Mouse (Mus musculus) CH12F3 (cell line): ENCODE results near the gene Thada.

ENCODE experiments used
- in situ Hi-C: fragments of 300-500 bp; cut with MboI; formaldehyde crosslinking; loops from 2 replicates; pipeline ENCODE4 v1.14.3; 2020; ENCODE audit warnings: low sequenced_read_pairs

The Thada gene

DNA sequence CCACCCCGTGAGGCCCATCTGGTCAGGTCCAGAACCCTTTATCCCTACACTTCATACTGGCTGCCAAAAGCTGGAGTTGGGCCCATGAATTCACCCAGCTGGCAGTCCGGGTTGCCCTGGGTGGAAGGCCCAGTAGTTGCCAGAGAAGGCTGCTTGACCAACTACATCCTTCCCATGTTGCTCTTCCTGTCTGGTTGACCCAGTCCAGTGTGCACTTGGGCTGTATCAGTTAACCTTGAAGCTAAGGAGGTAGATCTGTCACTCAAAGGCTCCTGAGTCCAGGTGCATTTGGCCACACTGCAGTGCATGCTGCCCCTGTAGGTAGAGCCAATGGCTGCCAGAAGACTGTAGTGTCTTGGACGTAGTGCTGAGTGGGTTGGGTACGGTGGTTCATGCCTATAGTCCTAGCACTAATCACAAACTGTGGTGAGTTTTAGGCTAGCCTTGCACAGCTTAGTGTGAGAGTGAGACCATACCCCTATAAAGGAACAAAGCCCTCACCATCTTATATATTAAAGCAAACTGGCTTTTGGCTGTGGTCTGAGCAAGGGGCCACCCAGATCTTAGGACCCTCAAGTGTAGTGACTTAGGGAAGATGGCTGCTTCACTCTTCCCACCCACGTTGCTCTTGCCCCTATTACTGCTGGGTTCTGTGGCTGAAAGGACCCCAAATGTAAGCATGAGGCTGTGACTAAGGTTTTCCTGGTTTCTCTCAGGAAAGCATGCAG lies 276.7 kb downstream of the Thada start:
- in situ Hi-C loops = loop anchor here (10.0 kb wide), 1 partner anchor 64 kb away; no protein-coding TSS in a partner anchor

DNA sequence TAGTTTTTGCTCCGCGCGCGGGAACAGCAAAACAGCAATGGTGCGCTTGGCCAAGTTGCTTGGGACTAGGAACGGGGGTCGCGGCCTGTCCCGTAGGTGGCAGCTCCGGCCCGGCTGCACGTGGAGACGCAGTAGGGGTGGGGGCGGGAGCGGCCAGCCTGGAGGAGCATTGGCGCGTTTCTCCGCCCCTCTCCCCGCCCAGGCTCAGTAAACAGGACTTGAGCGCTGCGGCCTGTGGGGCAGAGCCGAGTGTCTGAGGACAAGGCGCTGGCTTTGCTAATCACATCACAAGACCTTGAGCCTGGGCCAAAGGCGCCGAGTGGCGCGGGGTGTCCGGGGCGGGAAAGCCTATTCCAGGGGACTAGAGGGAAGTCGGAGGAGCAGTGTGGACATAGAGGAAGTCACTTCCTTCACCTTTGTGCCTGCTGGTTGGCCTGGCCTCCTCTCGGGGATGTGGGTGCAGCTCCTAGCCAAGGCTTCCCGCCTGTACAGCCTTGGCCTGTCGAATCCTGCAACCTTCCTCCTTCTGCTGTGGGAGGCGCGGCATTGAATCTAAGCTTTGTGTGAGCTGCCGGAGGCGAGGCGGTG lies 277.5 kb downstream of the Thada start:
- in situ Hi-C loops = loop anchor here (10.0 kb wide), 1 partner anchor 64 kb away; no protein-coding TSS in a partner anchor

- in situ Hi-C loops = loop anchor here (10.0 kb wide), 1 partner anchor 63 kb away; no protein-coding TSS in a partner anchor
These were observed 278.2 kb downstream of the Thada start, which contains the start of gene Zfp36l2 for GRCm38 (mm10) chr17:84187727-84188373. Gene Zfp36l2, minus strand, starts transcription at chr17:84187947.

DNA sequence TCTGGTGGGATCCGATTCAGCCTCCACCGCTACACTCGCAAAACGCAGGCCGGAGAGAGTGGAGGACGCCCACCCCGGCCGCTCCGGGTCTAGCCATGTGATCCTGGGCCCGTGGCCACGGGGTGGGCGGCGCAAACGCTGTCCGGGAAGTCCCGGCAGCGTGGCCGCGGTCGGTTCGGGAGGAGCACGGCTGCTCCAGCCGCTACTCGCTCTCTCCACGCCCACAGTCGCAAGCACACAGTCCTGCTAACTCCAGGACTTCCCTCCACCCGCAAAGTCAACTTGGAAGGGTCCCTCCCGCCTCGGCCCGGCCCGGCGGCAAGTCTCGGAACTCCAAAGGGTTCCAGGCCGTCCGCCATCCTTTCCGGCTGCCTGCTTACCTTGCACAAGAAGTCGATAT lies 278.7 kb downstream of the Thada start:
- in situ Hi-C loops = loop anchor here (10.0 kb wide), 1 partner anchor 62 kb away; no protein-coding TSS in a partner anchor

- in situ Hi-C loops = loop anchor here (10.0 kb wide), 1 partner anchor 62 kb away; no protein-coding TSS in a partner anchor
These were observed 279.4 kb downstream of the Thada start for GRCm38 (mm10) chr17:84186451-84187202.

DNA sequence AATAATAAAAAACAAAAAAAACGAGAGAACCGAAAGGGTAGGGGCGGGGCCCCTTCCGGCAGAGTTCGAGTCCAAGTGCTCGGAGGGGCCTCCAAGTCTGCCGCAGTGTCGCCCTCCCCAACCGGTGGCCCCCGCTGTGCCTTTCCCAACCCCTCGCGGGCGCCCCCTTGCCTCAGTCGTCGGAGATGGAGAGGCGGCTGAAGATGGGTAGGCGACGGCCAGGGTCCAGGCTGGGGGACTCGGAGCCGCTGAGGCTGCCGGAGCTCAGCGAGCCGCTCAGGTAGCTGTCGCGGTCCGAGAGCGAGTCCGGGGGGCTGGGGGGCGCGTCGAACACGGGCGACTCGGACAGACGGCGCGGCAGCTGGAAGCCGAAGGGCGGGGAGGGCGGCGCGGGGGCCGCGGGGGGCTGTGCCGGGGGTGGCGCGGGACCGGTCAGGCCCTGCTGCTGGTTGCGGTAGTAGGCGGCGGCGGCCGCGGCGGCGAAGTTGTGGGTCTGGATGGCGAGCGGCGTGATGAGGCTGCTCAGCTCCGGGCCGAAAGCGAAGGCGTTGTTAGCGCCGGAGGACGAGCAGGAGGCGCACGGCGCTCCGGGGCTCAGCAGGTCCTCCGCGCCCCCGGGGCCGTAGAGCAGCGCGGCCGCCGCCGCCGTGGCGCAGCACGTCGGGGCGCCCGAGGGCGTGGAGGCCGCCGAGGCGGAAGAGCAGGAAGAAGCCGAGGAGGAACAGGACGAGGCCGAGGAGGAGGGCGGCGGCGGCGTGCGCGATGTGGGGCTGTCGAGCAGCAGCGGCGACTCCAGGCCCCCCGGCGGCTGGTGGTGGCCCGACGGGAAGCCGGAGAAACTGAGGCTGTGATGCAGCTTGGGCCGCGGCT lies 280.2 kb downstream of the Thada start:
- in situ Hi-C loops = loop anchor here (10.0 kb wide), 1 partner anchor 61 kb away; no protein-coding TSS in a partner anchor

GRCm38 (mm10) chr17:84185011-84185411 lies 281.0 kb downstream of the Thada start:
- in situ Hi-C loops = loop anchor here (10.0 kb wide), 1 partner anchor 60 kb away; no protein-coding TSS in a partner anchor

DNA sequence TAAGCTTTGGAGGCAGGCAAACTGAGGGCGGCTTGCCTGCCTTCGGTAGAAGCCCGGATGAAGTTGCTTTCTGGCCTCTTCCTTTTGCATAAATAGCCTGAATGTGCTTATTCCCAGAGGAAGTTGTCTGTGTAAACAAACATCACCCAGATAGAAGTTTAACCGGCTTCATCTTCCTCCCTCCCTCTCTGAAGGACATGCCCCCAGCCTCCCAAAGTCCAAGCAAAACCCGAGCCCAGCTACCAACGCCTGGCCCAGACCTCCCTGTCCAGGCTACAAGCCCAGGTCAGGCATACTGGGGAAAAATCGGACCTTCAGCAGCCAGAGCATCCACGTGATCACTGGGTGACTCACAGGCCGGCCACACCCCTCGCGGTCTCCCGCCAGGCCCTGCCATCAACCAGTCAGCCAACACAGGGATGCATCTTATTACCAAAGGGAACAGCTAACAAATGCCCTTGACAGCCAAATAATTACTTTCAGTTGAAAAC lies 282.7 kb downstream of the Thada start:
- in situ Hi-C loops = loop anchor here (10.0 kb wide), 1 partner anchor 59 kb away; no protein-coding TSS in a partner anchor

GRCm38 (mm10) chr17:84182311-84183271 lies 283.4 kb downstream of the Thada start:
- in situ Hi-C loops = loop anchor here (10.0 kb wide), 1 partner anchor 58 kb away; no protein-coding TSS in a partner anchor

- in situ Hi-C loops = loop anchor here (10.0 kb wide), 1 partner anchor 57 kb away; no protein-coding TSS in a partner anchor
These were observed 284.3 kb downstream of the Thada start for GRCm38 (mm10) chr17:84181502-84182310.

GRCm38 (mm10) chr17:84180715-84181501 lies 285.1 kb downstream of the Thada start:
- in situ Hi-C loops = loop anchor here (10.0 kb wide), 1 partner anchor 56 kb away; no protein-coding TSS in a partner anchor

DNA sequence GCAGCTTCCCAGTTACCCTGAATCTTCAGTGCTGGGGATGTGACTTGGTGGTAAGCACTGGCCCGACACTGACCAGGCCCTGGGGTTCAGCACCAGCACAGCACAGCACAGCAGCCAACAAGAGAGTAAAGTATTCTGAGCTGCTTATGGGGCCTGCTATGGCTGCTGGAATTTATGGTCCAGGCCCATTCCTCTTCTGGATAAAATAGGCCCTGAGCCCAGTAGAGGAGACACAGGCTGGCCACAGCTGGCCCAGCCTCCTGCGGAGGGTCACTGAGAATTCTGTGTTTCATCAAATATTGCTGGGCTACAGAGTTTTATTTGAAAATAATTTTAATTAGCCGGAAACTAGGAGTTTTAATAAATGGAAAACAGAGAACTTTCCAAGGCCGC lies 286.0 kb downstream of the Thada start:
- in situ Hi-C loops = loop anchor here (10.0 kb wide), 1 partner anchor 55 kb away; no protein-coding TSS in a partner anchor

GRCm38 (mm10) chr17:84179026-84179972 lies 286.7 kb downstream of the Thada start:
- in situ Hi-C loops = no loop called here

DNA sequence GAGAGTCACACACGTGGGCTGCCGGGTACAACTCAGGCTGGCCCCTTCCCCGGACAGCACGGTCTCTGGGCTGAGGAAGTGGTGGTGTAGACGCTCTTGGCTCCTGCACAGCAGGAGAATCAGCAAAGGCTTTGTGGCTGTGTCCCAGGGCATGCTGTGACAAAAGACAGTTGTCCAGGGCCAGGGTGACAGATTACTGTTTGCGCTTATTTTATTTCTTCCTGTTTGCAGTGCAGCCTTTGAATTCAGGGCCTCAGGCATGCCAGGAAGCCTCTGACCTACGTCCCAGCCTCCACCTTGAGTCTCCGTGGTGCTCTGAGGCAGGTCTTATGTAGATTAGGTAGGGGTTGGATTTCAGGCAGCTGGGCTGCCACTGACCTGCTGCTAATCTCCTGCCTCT lies 288.5 kb downstream of the Thada start:
- in situ Hi-C loops = no loop called here

GRCm38 (mm10) chr17:84176446-84176845 lies 289.6 kb downstream of the Thada start:
- in situ Hi-C loops = no loop called here
